Mouse (Mus musculus) CH12.LX (cell line): ENCODE measurements around the gene Vps35l. TPM values are rescaled to one million over a fixed set of nuclear protein-coding genes. Genes with fewer than 3 reads are reported as not detected.

Experiments used
- DNase-seq: peaks from one replicate; pipeline ENCODE4 v3.0.0-alpha.2; 2013; ENCODE audit errors: extremely low read depth
- H3K27ac ChIP-seq: 2 replicates; pipeline ENCODE4 v1.5.1; 2012; ENCODE audit warnings: low read depth, mild to moderate bottlenecking, control low read depth, moderate library complexity; ENCODE audit not compliant: insufficient read depth
- H3K27me3 ChIP-seq: replicated peaks from 2 replicates; pipeline ENCODE3; 2012; ENCODE audit warnings: inconsistent platforms
- H3K36me3 ChIP-seq, 2 experiments: replicated peaks in 1 of 2; 2 replicates each; pipeline versions ENCODE3 to v1.6.1; 2012; ENCODE audit warnings: inconsistent platforms in 1 of 2, low read length in 1 of 2, mild to moderate bottlenecking in 1 of 2, mixed read lengths in 1 of 2, moderate library complexity in 1 of 2; ENCODE audit not compliant: control insufficient read depth in 1 of 2, insufficient read depth in 1 of 2
- H3K4me1 ChIP-seq, 2 experiments: 2 replicates each; pipeline ENCODE4 v1.6.1; 2012; ENCODE audit warnings: inconsistent platforms in 1 of 2, moderate library complexity in 1 of 2; ENCODE audit not compliant: insufficient read depth in 2 of 2, control insufficient read depth in 1 of 2
- H3K4me2 ChIP-seq: 2 replicates; pipeline ENCODE4 v1.6.1; 2012; ENCODE audit warnings: low read depth, mild to moderate bottlenecking, control low read depth; ENCODE audit not compliant: poor library complexity, insufficient read depth, severe bottlenecking
- H3K4me3 ChIP-seq, 3 experiments: fragments of 150-350 bp in 1 of 3; sonication (generic) in 1 of 3; replicated peaks in 1 of 3; 2 replicates each; pipeline versions ENCODE3 to v1.5.1; 2011 to 2012; ENCODE audit warnings: low read depth in 2 of 3, low read length in 2 of 3, mild to moderate bottlenecking in 2 of 3, moderate library complexity in 2 of 3, control low read depth in 1 of 3, improper control_type of control experiment in 1 of 3, inconsistent platforms in 1 of 3, mixed read lengths in 1 of 3; ENCODE audit not compliant: poor library complexity in 1 of 3
- H3K79me2 ChIP-seq: replicated peaks from 2 replicates; pipeline ENCODE4 v1.6.1; 2012; ENCODE audit warnings: mild to moderate bottlenecking, moderate library complexity; ENCODE audit not compliant: control insufficient read depth, poor library complexity, insufficient read depth, severe bottlenecking; ENCODE audit errors: extremely low read depth
- H3K9ac ChIP-seq: 2 replicates; pipeline ENCODE4 v1.6.1; 2012; ENCODE audit warnings: low read depth, mild to moderate bottlenecking, control low read depth, moderate library complexity; ENCODE audit not compliant: insufficient read depth
- H3K9me3 ChIP-seq: replicated peaks from 2 replicates; pipeline ENCODE3; 2012; ENCODE audit warnings: low read length, inconsistent platforms, mixed read lengths
- BHLHE40 ChIP-seq: IDR thresholded peaks from 2 replicates; pipeline ENCODE4 v1.6.1; 2011; ENCODE audit warnings: mild to moderate bottlenecking, low read depth, low read length, improper control_type of control experiment
- CHD1 ChIP-seq: IDR thresholded peaks from 2 replicates; pipeline ENCODE4 v1.6.1; 2012; ENCODE audit warnings: low read depth, low read length, improper control_type of control experiment, inconsistent platforms
- CHD2 ChIP-seq: IDR thresholded peaks from 2 replicates; pipeline ENCODE4 v1.6.1; 2011; ENCODE audit warnings: low read length, improper control_type of control experiment
- CTCF ChIP-seq, 2 experiments: IDR thresholded peaks in 1 of 2; conservative IDR thresholded peaks in 1 of 2; 2 replicates each; pipeline ENCODE4 v1.5.1; 2011 to 2012; ENCODE audit warnings: low read depth in 2 of 2, low read length in 2 of 2, improper control_type of control experiment in 1 of 2, inconsistent platforms in 1 of 2, mild to moderate bottlenecking in 1 of 2, moderate library complexity in 1 of 2
- EP300 ChIP-seq: IDR thresholded peaks from 2 replicates; pipeline ENCODE4 v1.6.1; 2011; ENCODE audit warnings: low read length, improper control_type of control experiment
- GABPA ChIP-seq: IDR thresholded peaks from 2 replicates; pipeline ENCODE4 v1.6.1; 2012; ENCODE audit warnings: low read depth, low read length, improper control_type of control experiment, inconsistent platforms; ENCODE audit not compliant: insufficient replicate concordance
- IRF4 ChIP-seq: IDR thresholded peaks from 2 replicates; pipeline ENCODE4 v1.6.1; 2014; ENCODE audit warnings: low read depth, mild to moderate bottlenecking, inconsistent platforms, low read length, improper control_type of control experiment
- MAX ChIP-seq: IDR thresholded peaks from 2 replicates; pipeline ENCODE4 v1.6.1; 2011; ENCODE audit warnings: low read length, improper control_type of control experiment
- MAZ ChIP-seq: IDR thresholded peaks from 2 replicates; pipeline ENCODE4 v1.6.1; 2012; ENCODE audit warnings: low read depth, mild to moderate bottlenecking, inconsistent platforms, low read length, improper control_type of control experiment, moderate library complexity
- MEF2A ChIP-seq: IDR thresholded peaks from 2 replicates; pipeline ENCODE4 v1.6.1; 2014; ENCODE audit warnings: low read depth, mild to moderate bottlenecking, inconsistent platforms, low read length, improper control_type of control experiment, borderline replicate concordance
- MYC ChIP-seq: IDR thresholded peaks from 2 replicates; pipeline ENCODE4 v1.6.1; 2011; ENCODE audit warnings: low read depth, mild to moderate bottlenecking, improper control_type of control experiment, low read length
- PAX5 ChIP-seq: IDR thresholded peaks from 2 replicates; pipeline ENCODE4 v1.6.1; 2012; ENCODE audit warnings: low read length, inconsistent platforms, mixed read lengths
- POLR2A ChIP-seq: IDR thresholded peaks from 2 replicates; pipeline ENCODE4 v1.6.1; 2011; ENCODE audit warnings: low read depth, mild to moderate bottlenecking, improper control_type of control experiment, low read length
- RAD21 ChIP-seq: IDR thresholded peaks from 2 replicates; pipeline ENCODE4 v1.6.1; 2011; ENCODE audit warnings: low read depth, mild to moderate bottlenecking, low read length, improper control_type of control experiment, moderate library complexity
- RCOR1 ChIP-seq: conservative IDR thresholded peaks from 2 replicates; pipeline ENCODE4 v1.6.1; 2012; ENCODE audit warnings: low read depth, mild to moderate bottlenecking, inconsistent platforms, low read length, improper control_type of control experiment
- SIN3A ChIP-seq: IDR thresholded peaks from 2 replicates; pipeline ENCODE4 v1.6.1; 2012; ENCODE audit warnings: low read length, improper control_type of control experiment, inconsistent platforms
- SMC3 ChIP-seq: IDR thresholded peaks from 2 replicates; pipeline ENCODE4 v1.6.1; 2011; ENCODE audit warnings: low read depth, low read length, improper control_type of control experiment
- UBTF ChIP-seq: IDR thresholded peaks from 2 replicates; pipeline ENCODE4 v1.6.1; 2012; ENCODE audit warnings: low read depth, mild to moderate bottlenecking, inconsistent platforms, low read length, improper control_type of control experiment, moderate library complexity
- ZC3H11A ChIP-seq: IDR thresholded peaks from 2 replicates; pipeline ENCODE4 v1.6.1; 2012; ENCODE audit warnings: low read depth, mild to moderate bottlenecking, inconsistent platforms, low read length, improper control_type of control experiment
- ZNF384 ChIP-seq: IDR thresholded peaks from 2 replicates; pipeline ENCODE4 v1.6.1; 2012; ENCODE audit warnings: low read depth, low read length, improper control_type of control experiment, inconsistent platforms
- dilution Hi-C: fragments of 300-500 bp; cut with MboI; formaldehyde crosslinking; loops from 2 replicates; pipeline ENCODE4 v1.14.3; 2020; ENCODE audit warnings: low sequenced_read_pairs; ENCODE audit not compliant: extremely low pct_unique_long_range_greater_than_20kb, extremely low pct_ligation_motif_present
- in situ Hi-C: fragments of 300-500 bp; cut with MboI; formaldehyde crosslinking; loops from 3 replicates; pipeline ENCODE4 v1.14.3; 2019; ENCODE audit warnings: low sequenced_read_pairs, low pct_ligation_motif_present, low pct_unique_long_range_greater_than_20kb, mixed read lengths
- polyA plus RNA-seq: library from polyadenylated mRNA; unstranded; fragments of >175 nt; gene quantifications from 2 replicates; pipeline ENCODE4 v1.2.1, GENCODE M21; 2012; ENCODE audit warnings: low read depth; ENCODE audit not compliant: insufficient read length
- total RNA-seq, 2 experiments: library from RNA; depleted of rRNA; stranded (reverse); fragments of 300-350 nt in 1 of 2; fragments of >200 nt in 1 of 2; gene quantifications; 2 replicates each; pipeline ENCODE4 v1.2.3; 2012 to 2014

The Vps35l gene
- total and polyA plus RNA-seq, 3 experiments, result 43.9 to 57.7 (median 54.7) TPM

- no peak overlapping the region for H3K4me2 ChIP-seq
- H3K9ac ChIP-seq, result no peak overlapping the region
- H3K4me1 ChIP-seq, result peaks cover 0 to 4% of the 10 kb centered on the region in 2 experiments; a peak in 1 of 4 replicates
- in situ Hi-C loops, result no loop called here
- dilution Hi-C loops, result no loop called here
- H3K79me2 ChIP-seq, result no peaks in the 10 kb centered on the region
- H3K4me3 ChIP-seq, result no peak overlapping the region
- TF ChIP-seq SIN3A, result no peak
- TF ChIP-seq EP300, result no peak
- no peak for TF ChIP-seq IRF4
- TF ChIP-seq RCOR1, result no peak
- no peak for TF ChIP-seq PAX5
- no peak for TF ChIP-seq UBTF
- TF ChIP-seq CHD1, result no peak
- TF ChIP-seq MAX, result no peak
- no peak for TF ChIP-seq POLR2A
- no peak for TF ChIP-seq BHLHE40
- TF ChIP-seq CHD2, result no peak
- no peak for TF ChIP-seq MAZ
- H3K9me3 ChIP-seq, result no peaks in the 10 kb centered on the region
- H3K36me3 ChIP-seq, result peaks cover 32 to 87% of the 10 kb centered on the region in 2 experiments
- H3K27ac ChIP-seq, result no peak overlapping the region
- no peaks in the 10 kb centered on the region for H3K27me3 ChIP-seq
- DNase-seq, result no peak
Measured at GRCm38 (mm10) chr7:118765604-118766003, 25.6 kb downstream of the Vps35l start.

GRCm38 (mm10) chr7:118766119-118766833 lies 26.2 kb downstream of the Vps35l start:
- dilution Hi-C loops (no loop called here), in situ Hi-C loops (no loop called here)
- H3K27ac ChIP-seq, result no peak overlapping the region
- H3K4me2 ChIP-seq, result no peak overlapping the region
- no peaks in the 10 kb centered on the region for H3K79me2 ChIP-seq
- peak; percentile 78 for DNase-seq
- peaks cover 28 to 86% of the 10 kb centered on the region in 2 experiments for H3K36me3 ChIP-seq
- no peaks in the 10 kb centered on the region for H3K9me3 ChIP-seq
- no peaks in the 10 kb centered on the region for H3K27me3 ChIP-seq
- peaks cover 0 to 4% of the 10 kb centered on the region in 2 experiments; a peak in 1 of 4 replicates for H3K4me1 ChIP-seq
- no peak overlapping the region for H3K4me3 ChIP-seq
- TF ChIP-seq SMC3, result peak; percentile 87
- 0 out of 2 replicates have a peak, but pooled peaks have one; percentile 39 for TF ChIP-seq MYC
- peak; percentile 96 for TF ChIP-seq ZNF384
- no peak for TF ChIP-seq GABPA
- peak; percentile 15; the same call in 1 of the 2 replicates for TF ChIP-seq ZC3H11A
- TF ChIP-seq MEF2A, result no peak
- peak; percentile 96 for TF ChIP-seq RAD21
- peak; percentile 76 to 92 for TF ChIP-seq CTCF (conservative IDR thresholded peaks at IDR 0.05 in 1 of 2, IDR thresholded peaks at IDR 0.05 in 1 of 2; ENCODE audit: low read depth in 2 of 2, low read length in 2 of 2)
- TF ChIP-seq BHLHE40, result 0 out of 2 replicates have a peak, but pooled peaks have one; percentile 23
- no peak overlapping the region for H3K9ac ChIP-seq
